Mouse (Mus musculus) left cerebral cortex, postnatal 36 days (tissue): ENCODE measurements around the gene Fgfr4. TPM values are rescaled to one million over a fixed set of nuclear protein-coding genes. Genes with fewer than 3 reads are reported as not detected.
A peak's percentile ranks its signal among the peaks of the same experiment; 100 is the strongest.
"Not testable (repeated sequence)": the region's sequence is repeated elsewhere in the genome, so short reads cannot be mapped to it uniquely, and the experiment has no call there.

Experiments used
- DNase-seq, 2 experiments: peaks; one replicate each; pipeline ENCODE4 v3.0.0; 2021 to 2022; ENCODE audit warnings: low spot score in 2 of 2, mixed read lengths in 1 of 2
- intact Hi-C: fragments of 180-260 bp; cut with DNase I; formaldehyde crosslinking; loops from one replicate; pipeline ENCODE4 v1.15.1; 2025
- total RNA-seq, 2 experiments: library from RNA; stranded (reverse); gene quantifications; 2 replicates each; pipeline ENCODE4 v1.2.3; 2021

The Fgfr4 gene
- total RNA-seq, 2 experiments from 2014 or later: 0.18 to 0.30 TPM

GRCm38 (mm10) chr13:55168958-55169369, 16.5 kb downstream of the Fgfr4 start:
- DNase-seq: peak; percentile 24 to 30
- intact Hi-C loops: no loop called here

GRCm38 (mm10) chr13:55171517-55172335, 19.3 kb downstream of the Fgfr4 start:
- intact Hi-C loops: loop anchor here (5.0 to 10.0 kb wide), 2 partner anchors 64 to 457 kb away; partner anchors contain the start of gene Zfp346
- peak; percentile 39 for DNase-seq

GRCm38 (mm10) chr13:55172336-55172770, 19.9 kb downstream of the Fgfr4 start:
- intact Hi-C loops: loop anchor here (5.0 to 10.0 kb wide), 2 partner anchors 65 to 458 kb away; partner anchors contain the start of gene Zfp346
- no peak for DNase-seq

- intact Hi-C loops: loop anchor here (5.0 to 10.0 kb wide), 2 partner anchors 67 to 460 kb away; partner anchors contain the start of gene Zfp346
These were observed 21.9 kb downstream of the Fgfr4 start for GRCm38 (mm10) chr13:55174347-55174746.

GRCm38 (mm10) chr13:55176265-55176664, 23.8 kb downstream of the Fgfr4 start:
- intact Hi-C loops: loop anchor here (5.0 to 10.0 kb wide), 2 partner anchors 379 to 461 kb away; no protein-coding TSS in a partner anchor
- DNase-seq: no peak

More at GRCm38 (mm10) chr13:55174347-55174746, 21.9 kb downstream of the Fgfr4 start:
- DNase-seq: no peak

GRCm38 (mm10) chr13:55177903-55178496, 25.6 kb downstream of the Fgfr4 start:
- intact Hi-C loops: loop anchor here (5.0 to 10.0 kb wide), 2 partner anchors 381 to 463 kb away; no protein-coding TSS in a partner anchor
- no peak for DNase-seq

- intact Hi-C loops: loop anchor here (5.0 to 10.0 kb wide), 2 partner anchors 381 to 464 kb away; no protein-coding TSS in a partner anchor
- DNase-seq: peak; percentile 62
These were observed 26.1 kb downstream of the Fgfr4 start for GRCm38 (mm10) chr13:55178556-55178955.

- intact Hi-C loops: loop anchor here (5.0 to 10.0 kb wide), 2 partner anchors 382 to 465 kb away; no protein-coding TSS in a partner anchor
- DNase-seq: no peak
These were observed 27.2 kb downstream of the Fgfr4 start for GRCm38 (mm10) chr13:55179591-55179990.

GRCm38 (mm10) chr13:55181786-55182172, 29.3 kb downstream of the Fgfr4 start:
- intact Hi-C loops: no loop called here
- no peak for DNase-seq

- DNase-seq: peak; percentile 65 to 70
- intact Hi-C loops: no loop called here
These were observed 29.9 kb downstream of the Fgfr4 start for GRCm38 (mm10) chr13:55182173-55182894.

GRCm38 (mm10) chr13:55183382-55183781, 30.9 kb downstream of the Fgfr4 start:
- no peak for DNase-seq
- intact Hi-C loops: no loop called here

- DNase-seq, intact Hi-C loops: not testable (repeated sequence)
These were observed 34.6 kb downstream of the Fgfr4 start for GRCm38 (mm10) chr13:55187062-55187461.

GRCm38 (mm10) chr13:55189531-55190107, 37.2 kb downstream of the Fgfr4 start:
- intact Hi-C loops: no loop called here
- no peak for DNase-seq

- peak; percentile 94 to 95 for DNase-seq
- intact Hi-C loops: no loop called here
These were observed 37.9 kb downstream of the Fgfr4 start for GRCm38 (mm10) chr13:55190121-55190868.

- intact Hi-C loops: no loop called here
- no peak for DNase-seq
These were observed 39.1 kb downstream of the Fgfr4 start for GRCm38 (mm10) chr13:55191535-55191934.

- intact Hi-C loops: not testable (repeated sequence)
These were observed 50.3 kb downstream of the Fgfr4 start for GRCm38 (mm10) chr13:55202758-55203157.

GRCm38 (mm10) chr13:55203740-55204139, 51.3 kb downstream of the Fgfr4 start:
- intact Hi-C loops: no loop called here
- no peak for DNase-seq

More at GRCm38 (mm10) chr13:55202758-55203157, 50.3 kb downstream of the Fgfr4 start:
- not testable (repeated sequence) for DNase-seq

- intact Hi-C loops: no loop called here
These were observed 52.4 kb downstream of the Fgfr4 start for GRCm38 (mm10) chr13:55204667-55205389.

More at GRCm38 (mm10) chr13:55204667-55205389, 52.4 kb downstream of the Fgfr4 start:
- DNase-seq: no peak
